Mouse (Mus musculus): ENCODE measurements around the gene Vezt.

Gene Vezt

GRCm38 (mm10) chr10:93912136-93912855 is 123.3 kb downstream of the Vezt start:
- no peak for DNase-seq (ENCODE audit: low spot score in 2 of 2)

- DNase-seq (ENCODE audit: low spot score in 2 of 2), result no peak
Observed at GRCm38 (mm10) chr10:93911326-93911725, 124.3 kb downstream of the Vezt start.

GRCm38 (mm10) chr10:93909811-93910446 is 125.7 kb downstream of the Vezt start:
- DNase-seq (ENCODE audit: low spot score in 2 of 2), result no peak

GRCm38 (mm10) chr10:93909015-93909414 is 126.6 kb downstream of the Vezt start:
- no peak for DNase-seq (ENCODE audit: low spot score in 2 of 2)

DNA sequence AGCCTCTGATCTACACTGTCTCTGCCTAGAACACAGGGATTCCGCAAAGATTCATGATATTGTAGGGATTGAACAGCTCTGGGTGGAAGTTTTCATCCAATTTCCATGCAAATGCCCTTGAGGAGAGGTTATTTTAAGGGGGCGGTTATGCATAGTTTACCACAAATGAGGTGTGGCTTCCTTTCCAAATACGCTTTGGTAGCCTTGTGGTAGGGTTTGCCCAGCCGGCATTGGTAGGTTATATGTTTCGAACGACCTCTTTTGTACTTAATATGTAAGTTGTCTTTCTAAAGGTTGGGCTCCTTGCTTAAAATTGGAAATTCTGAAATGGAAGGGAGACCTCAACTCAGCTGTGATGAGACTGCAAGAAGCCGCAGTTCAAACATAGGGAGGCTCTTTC is 127.1 kb downstream of the Vezt start:
- DNase-seq (ENCODE audit: low spot score in 2 of 2), result no peak

GRCm38 (mm10) chr10:93907376-93907775 is 128.2 kb downstream of the Vezt start:
- no peak for DNase-seq (ENCODE audit: low spot score in 2 of 2)

DNA sequence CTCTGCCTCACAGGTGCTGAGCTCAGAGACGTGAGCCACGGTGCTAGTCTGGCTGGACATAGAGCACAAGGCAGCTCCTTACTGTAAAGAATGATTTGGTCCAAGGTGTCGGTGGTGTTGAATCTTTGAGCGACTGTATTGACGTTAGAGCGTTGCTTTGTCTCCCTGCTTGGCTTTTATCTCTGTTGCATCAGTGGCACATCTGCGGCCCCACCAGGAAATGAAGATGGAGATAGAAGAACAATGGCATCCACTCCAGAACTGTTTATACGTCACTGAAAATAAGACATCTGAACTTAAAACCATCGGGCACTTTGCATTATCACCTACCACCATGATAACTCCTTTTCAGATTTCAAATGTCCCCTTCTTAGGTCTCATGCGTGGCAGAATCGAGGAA is 135.7 kb downstream of the Vezt start:
- DNase-seq (ENCODE audit: low spot score in 2 of 2), result no peak

DNA sequence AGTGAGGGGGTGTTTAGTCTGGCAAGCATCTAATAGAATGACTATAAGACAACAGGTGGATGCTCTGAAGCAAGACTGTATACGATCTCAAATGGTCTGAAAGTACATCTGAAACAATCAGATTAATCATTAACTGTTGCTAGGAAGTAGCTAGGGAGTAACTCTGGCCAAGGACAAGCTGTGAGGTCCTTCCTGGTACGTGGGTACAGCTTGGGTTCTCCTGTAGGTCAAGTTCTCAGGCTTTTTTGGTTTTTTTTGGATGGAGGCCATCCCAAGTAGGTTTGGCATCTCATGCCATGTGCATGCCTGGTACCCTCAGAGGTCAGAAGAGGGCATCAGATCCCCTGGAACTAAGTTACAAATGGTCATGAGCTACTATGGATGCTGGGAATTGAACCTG is 136.3 kb downstream of the Vezt start:
- no peak for DNase-seq (ENCODE audit: low spot score in 2 of 2)

- DNase-seq (ENCODE audit: low spot score in 2 of 2), result no peak
Observed at GRCm38 (mm10) chr10:93897043-93897646, 138.5 kb downstream of the Vezt start, which contains the start of gene Metap2. Gene Metap2 (minus strand): TSS chr10:93897093.

DNA sequence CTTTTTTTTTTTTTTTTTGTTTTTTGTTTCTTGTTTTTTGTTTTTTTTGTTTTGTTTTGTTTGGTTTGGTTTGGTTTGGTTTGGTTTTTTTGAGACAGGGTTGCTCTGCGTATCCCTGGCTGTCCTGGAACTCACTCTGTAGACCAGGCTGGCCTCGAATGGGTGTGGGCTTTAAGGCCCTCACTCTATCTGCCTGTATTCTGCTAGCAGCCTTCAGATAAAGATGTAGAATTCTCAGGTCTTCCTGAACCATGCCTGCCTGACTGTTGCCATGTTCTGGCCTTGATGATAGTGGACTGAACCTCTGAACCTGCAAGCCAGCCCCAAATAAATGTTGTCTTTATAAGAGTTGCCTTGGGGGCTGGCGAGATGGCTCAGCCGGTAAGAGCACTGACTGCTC is 143.1 kb downstream of the Vezt start:
- no peak for DNase-seq (ENCODE audit: low spot score in 2 of 2)

DNA sequence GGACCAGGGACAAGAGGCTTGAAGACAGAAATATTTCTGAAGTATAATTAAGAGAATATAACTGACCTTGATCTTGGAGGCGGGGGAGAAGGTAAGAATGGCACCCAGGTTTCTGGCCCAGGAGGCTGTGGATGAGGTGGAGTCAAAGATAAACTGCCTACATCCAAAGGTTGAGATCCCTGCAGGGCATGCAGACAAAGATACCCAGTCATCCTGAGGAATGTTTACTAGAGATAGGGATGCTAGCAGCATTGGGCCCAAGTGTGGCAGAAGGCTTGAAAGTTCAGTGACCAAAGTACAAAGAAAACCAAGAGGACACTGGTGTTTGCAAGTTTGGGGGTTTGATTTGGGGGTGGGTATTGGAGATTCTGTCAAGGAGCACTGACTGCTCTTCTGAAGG is 144.6 kb downstream of the Vezt start:
- no peak for DNase-seq (ENCODE audit: low spot score in 2 of 2)

DNA sequence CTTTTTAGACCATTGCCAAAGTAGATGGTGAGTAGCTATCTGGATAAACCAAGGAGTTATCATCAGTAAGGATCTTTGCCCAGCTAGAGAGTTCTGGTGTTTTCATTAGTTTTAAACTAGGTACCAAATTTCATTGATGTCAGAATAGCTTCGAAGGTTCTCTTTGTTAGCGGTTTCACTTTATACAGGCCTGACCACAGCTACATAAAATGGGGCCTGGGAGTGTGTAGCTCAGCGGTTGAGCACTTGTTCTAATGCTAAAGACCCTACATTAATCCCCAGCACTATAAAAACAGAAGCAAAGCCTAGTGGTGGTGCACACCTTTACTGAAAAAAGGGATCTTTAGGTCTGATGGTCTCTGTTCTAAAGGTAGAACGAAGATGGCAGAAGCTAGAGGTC is 145.1 kb downstream of the Vezt start:
- DNase-seq (ENCODE audit: low spot score in 2 of 2), result no peak

- peak; percentile 2 to 11 for DNase-seq (ENCODE audit: low spot score in 2 of 2)
Observed at GRCm38 (mm10) chr10:93889976-93890375, 145.6 kb downstream of the Vezt start.

DNA sequence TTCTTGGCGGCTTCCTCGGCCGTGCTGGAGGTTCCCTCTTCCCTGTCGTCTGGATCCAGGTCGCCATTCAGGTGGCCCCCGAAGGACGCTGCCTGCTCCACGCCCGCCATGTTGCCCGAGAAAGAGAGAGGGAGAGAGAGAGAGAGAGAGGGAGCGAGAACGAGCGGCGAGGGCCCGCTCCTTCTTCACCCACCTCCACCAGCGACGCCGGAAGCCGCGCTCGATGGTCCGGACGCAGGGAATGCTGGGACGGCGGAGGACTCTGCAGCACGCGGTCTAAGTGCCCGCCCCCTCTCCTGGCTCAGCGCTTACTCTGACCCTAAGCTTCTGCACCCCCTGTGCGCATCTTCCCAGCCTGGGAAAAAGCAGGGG is 146.1 kb downstream of the Vezt start:
- DNase-seq (ENCODE audit: low spot score in 2 of 2), result peak; percentile 76 to 85

Data from urinary bladder, postnatal 36 days (tissue).